Mouse (Mus musculus): ENCODE measurements around the gene Natd1.

The Natd1 gene

GRCm38 (mm10) chr11:60931869-60932481 lies 17.4 kb upstream of the Natd1 start, which contains the start of gene Map2k3:
Map2k3 (plus strand) TSS chr11:60932033.
- peak; percentile 96 for DNase-seq (ENCODE audit: low spot score in 2 of 2)

GRCm38 (mm10) chr11:60931282-60931868 lies 16.8 kb upstream of the Natd1 start:
- DNase-seq (ENCODE audit: low spot score in 2 of 2), result peak in 1 of 2 experiments; percentile 40

GRCm38 (mm10) chr11:60930724-60931281 lies 16.3 kb upstream of the Natd1 start:
- DNase-seq (ENCODE audit: low spot score in 2 of 2), result peak; percentile 49 to 56

- peak; percentile 90 to 91 for DNase-seq (ENCODE audit: low spot score in 2 of 2)
These were observed 12.7 kb upstream of the Natd1 start for GRCm38 (mm10) chr11:60927264-60927663.

- no peak for DNase-seq (ENCODE audit: low spot score in 2 of 2)
These were observed 10.4 kb upstream of the Natd1 start for GRCm38 (mm10) chr11:60924981-60925380.

GRCm38 (mm10) chr11:60924498-60924897 lies 9.9 kb upstream of the Natd1 start:
- no peak for DNase-seq (ENCODE audit: low spot score in 2 of 2)

GRCm38 (mm10) chr11:60922964-60923363 lies 8.4 kb upstream of the Natd1 start:
- DNase-seq (ENCODE audit: low spot score in 2 of 2), result no peak

GRCm38 (mm10) chr11:60922195-60922594 lies 7.6 kb upstream of the Natd1 start:
- no peak for DNase-seq (ENCODE audit: low spot score in 2 of 2)

- no peak for DNase-seq (ENCODE audit: low spot score in 2 of 2)
These were observed 5.5 kb upstream of the Natd1 start for GRCm38 (mm10) chr11:60920021-60920420.

- DNase-seq (ENCODE audit: low spot score in 2 of 2), result no peak
These were observed 651 bp upstream of the Natd1 start for GRCm38 (mm10) chr11:60915201-60915600.

GRCm38 (mm10) chr11:60913301-60914196 lies 1.0 kb downstream of the Natd1 start:
- peak; percentile 90 to 91 for DNase-seq (ENCODE audit: low spot score in 2 of 2)

GRCm38 (mm10) chr11:60912525-60912973 lies 2.0 kb downstream of the Natd1 start:
- DNase-seq (ENCODE audit: low spot score in 2 of 2), result no peak

- DNase-seq (ENCODE audit: low spot score in 2 of 2), result no peak
These were observed 4.9 kb downstream of the Natd1 start for GRCm38 (mm10) chr11:60909626-60910025.

GRCm38 (mm10) chr11:60908073-60908472 lies 6.5 kb downstream of the Natd1 start:
- no peak for DNase-seq (ENCODE audit: low spot score in 2 of 2)

GRCm38 (mm10) chr11:60906449-60906848 lies 8.1 kb downstream of the Natd1 start:
- DNase-seq (ENCODE audit: low spot score in 2 of 2), result no peak

- no peak for DNase-seq (ENCODE audit: low spot score in 2 of 2)
These were observed 9.0 kb downstream of the Natd1 start for GRCm38 (mm10) chr11:60905407-60906120.

- DNase-seq (ENCODE audit: low spot score in 2 of 2), result no peak
These were observed 10.9 kb downstream of the Natd1 start for GRCm38 (mm10) chr11:60903661-60904061.

- DNase-seq (ENCODE audit: low spot score in 2 of 2), result no peak
These were observed 12.1 kb downstream of the Natd1 start for GRCm38 (mm10) chr11:60902486-60902885.

GRCm38 (mm10) chr11:60902001-60902400 lies 12.5 kb downstream of the Natd1 start:
- DNase-seq (ENCODE audit: low spot score in 2 of 2), result no peak

- DNase-seq (ENCODE audit: low spot score in 2 of 2), result no peak
These were observed 18.6 kb downstream of the Natd1 start for GRCm38 (mm10) chr11:60895915-60896314.

GRCm38 (mm10) chr11:60890744-60891143 lies 23.8 kb downstream of the Natd1 start:
- DNase-seq (ENCODE audit: low spot score in 2 of 2), result no peak

All from heart, adult 9 months (tissue).